Mouse (Mus musculus) telencephalon, adult 2 months (tissue): ENCODE data around the gene Fbxo34.
"Not testable (repeated sequence)": the region's sequence is repeated elsewhere in the genome, so short reads cannot be mapped to it uniquely, and the experiment has no call there.

Source experiments
- DNase-seq: peaks from one replicate; pipeline ENCODE4 v3.0.0-alpha.2; 2011; ENCODE audit warnings: low read depth, low spot score

The Fbxo34 gene

GRCm38 (mm10) chr14:47516755-47517154 is 66.5 kb downstream of the Fbxo34 start:
- DNase-seq = no peak

- DNase-seq = no peak
These were observed 68.4 kb downstream of the Fbxo34 start for GRCm38 (mm10) chr14:47518619-47519018.

- DNase-seq = no peak
These were observed 70.7 kb downstream of the Fbxo34 start for GRCm38 (mm10) chr14:47520751-47521449.

GRCm38 (mm10) chr14:47521609-47522008 is 71.4 kb downstream of the Fbxo34 start:
- DNase-seq = no peak

GRCm38 (mm10) chr14:47522301-47522700 is 72.1 kb downstream of the Fbxo34 start:
- no peak for DNase-seq

- no peak for DNase-seq
These were observed 75.2 kb downstream of the Fbxo34 start for GRCm38 (mm10) chr14:47525374-47525773.

GRCm38 (mm10) chr14:47525861-47526260 is 75.6 kb downstream of the Fbxo34 start:
- DNase-seq = peak; percentile 81

GRCm38 (mm10) chr14:47527833-47528232 is 77.6 kb downstream of the Fbxo34 start:
- no peak for DNase-seq

- DNase-seq = no peak
These were observed 78.1 kb downstream of the Fbxo34 start for GRCm38 (mm10) chr14:47528293-47528692.

- peak; percentile 62 for DNase-seq
These were observed 78.8 kb downstream of the Fbxo34 start for GRCm38 (mm10) chr14:47529019-47529418.

- DNase-seq = not testable (repeated sequence)
These were observed 79.4 kb downstream of the Fbxo34 start for GRCm38 (mm10) chr14:47529592-47529991.

GRCm38 (mm10) chr14:47532496-47532895 is 82.3 kb downstream of the Fbxo34 start:
- DNase-seq = no peak

GRCm38 (mm10) chr14:47533365-47534175 is 83.3 kb downstream of the Fbxo34 start:
- peak; percentile 42 for DNase-seq

- DNase-seq = no peak
These were observed 83.9 kb downstream of the Fbxo34 start for GRCm38 (mm10) chr14:47534176-47534525.

- DNase-seq = no peak
These were observed 84.9 kb downstream of the Fbxo34 start for GRCm38 (mm10) chr14:47535096-47535495.

GRCm38 (mm10) chr14:47541325-47541948 is 91.2 kb downstream of the Fbxo34 start:
- no peak for DNase-seq

GRCm38 (mm10) chr14:47542283-47542682 is 92.1 kb downstream of the Fbxo34 start:
- DNase-seq = no peak

GRCm38 (mm10) chr14:47544286-47544685 is 94.1 kb downstream of the Fbxo34 start:
- DNase-seq = no peak

- no peak for DNase-seq
These were observed 94.7 kb downstream of the Fbxo34 start for GRCm38 (mm10) chr14:47544877-47545276.

- DNase-seq = no peak
These were observed 101.4 kb downstream of the Fbxo34 start for GRCm38 (mm10) chr14:47551668-47552067.

- no peak for DNase-seq
These were observed 103.2 kb downstream of the Fbxo34 start for GRCm38 (mm10) chr14:47553380-47553779.

- DNase-seq = no peak
These were observed 104.0 kb downstream of the Fbxo34 start for GRCm38 (mm10) chr14:47554236-47554635.

GRCm38 (mm10) chr14:47555225-47555624 is 105.0 kb downstream of the Fbxo34 start:
- DNase-seq = no peak
